Mouse (Mus musculus) ES-Bruce4 (cell line): Measurements from ENCODE around the gene Dhdh.
"Not testable (repeated sequence)": the region's sequence is repeated elsewhere in the genome, so short reads cannot be mapped to it uniquely, and the experiment has no call there.

ENCODE experiments used
- CTCF ChIP-seq: IDR thresholded peaks from one replicate; pipeline ENCODE4 v1.8.1; 2011; ENCODE audit warnings: low read depth, low read length
- EP300 ChIP-seq: IDR thresholded peaks from 2 replicates; pipeline ENCODE4 v1.6.1; 2011; ENCODE audit warnings: low read depth, low read length; ENCODE audit not compliant: insufficient read depth
- POLR2A ChIP-seq: IDR thresholded peaks from one replicate; pipeline ENCODE4 v1.8.1; 2011; ENCODE audit warnings: low read length; ENCODE audit not compliant: insufficient read depth

DNA sequence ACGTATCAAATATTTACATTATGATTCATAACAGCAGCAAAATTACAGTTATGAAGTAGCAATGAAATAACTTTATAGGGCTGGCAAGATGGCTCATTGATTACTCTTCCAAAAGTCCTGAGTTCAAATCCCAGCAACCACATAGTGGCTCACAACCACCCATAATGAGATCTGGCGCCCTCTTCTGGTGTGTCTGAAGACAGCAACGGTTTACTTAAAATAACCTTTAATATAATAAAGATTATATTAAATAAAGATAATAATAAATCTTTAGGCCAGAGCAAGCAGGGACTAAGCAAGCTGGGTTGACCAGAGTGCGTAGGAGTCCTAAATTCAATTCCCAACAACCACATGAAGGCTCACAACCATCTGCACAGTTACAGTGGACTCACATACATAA lies 25.7 kb downstream of the Dhdh start:
- not testable (repeated sequence) for TF ChIP-seq CTCF, EP300, POLR2A
